Mouse (Mus musculus) thymus, postnatal 25 days (tissue): ENCODE measurements at regions not wholly inside any gene's neighbourhood (a gene's known extent, or its start where the extent isn't known, plus 50 kb on each side); places are given as distances from the start of the nearest gene placed in this dataset.

Source experiments
- DNase-seq: peaks from one replicate; pipeline ENCODE4 v3.0.0; 2022

DNA sequence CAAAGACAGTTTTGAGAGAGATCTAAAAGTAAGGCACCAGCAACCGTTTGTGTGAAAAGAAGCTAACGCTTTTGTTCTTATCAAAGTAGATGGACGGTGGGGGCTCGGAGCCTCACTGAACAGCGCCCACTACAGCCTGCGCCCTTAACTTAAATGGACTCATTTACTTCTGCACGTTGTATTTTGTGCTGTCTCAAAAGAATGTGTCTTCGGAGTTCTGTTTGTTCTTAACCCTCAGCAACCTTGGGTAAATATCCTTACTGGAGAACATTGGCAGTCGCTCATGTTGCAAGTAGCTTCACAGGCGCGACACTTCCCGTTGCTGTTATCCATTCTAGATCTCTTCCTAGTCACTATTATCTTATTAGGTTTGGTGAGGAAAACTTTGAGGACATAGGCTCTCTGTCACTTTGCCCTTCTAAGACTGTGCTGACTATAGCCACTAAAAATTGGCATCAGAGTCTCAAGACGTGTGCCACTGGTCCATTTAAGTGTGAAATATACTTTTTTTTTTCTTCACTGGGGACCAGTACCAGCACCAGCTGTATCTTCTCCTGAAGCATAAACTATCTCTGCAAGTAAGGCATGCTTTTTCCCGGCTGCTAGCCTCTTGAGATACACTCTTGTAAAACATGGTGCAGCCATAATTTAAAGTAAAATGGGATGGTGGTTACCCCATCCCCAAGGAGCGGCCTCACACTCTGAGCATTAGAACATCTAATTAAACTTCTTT is 507.0 kb upstream of the Kif2a start:
- no peak for DNase-seq

DNA sequence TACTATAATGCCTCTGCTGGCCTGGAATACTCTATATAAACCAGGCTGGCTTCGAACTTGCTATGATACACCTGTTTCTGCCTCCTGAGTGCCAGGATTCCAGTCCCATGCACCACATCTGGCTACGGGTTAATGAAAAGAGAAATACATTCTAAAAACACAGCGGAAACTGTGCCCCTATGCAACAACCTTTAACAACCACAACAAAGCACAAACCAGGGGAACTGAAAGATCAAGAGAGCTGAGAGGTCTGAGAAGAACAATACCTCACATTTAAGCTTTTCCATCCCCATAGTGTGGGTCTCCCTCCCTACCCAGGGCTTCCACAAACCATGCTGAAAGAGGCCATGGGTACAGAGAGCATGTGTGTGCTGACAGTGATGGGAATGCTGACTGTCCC is 501.0 kb upstream of the Kif2a start:
- peak; percentile 13 for DNase-seq

- no peak for DNase-seq
These were observed 492.3 kb upstream of the Kif2a start for GRCm38 (mm10) chr13:107514236-107514635.

GRCm38 (mm10) chr13:107513274-107514146 is 491.6 kb upstream of the Kif2a start:
- DNase-seq = no peak

- no peak for DNase-seq
These were observed 485.4 kb upstream of the Kif2a start for GRCm38 (mm10) chr13:107507336-107507735.

DNA sequence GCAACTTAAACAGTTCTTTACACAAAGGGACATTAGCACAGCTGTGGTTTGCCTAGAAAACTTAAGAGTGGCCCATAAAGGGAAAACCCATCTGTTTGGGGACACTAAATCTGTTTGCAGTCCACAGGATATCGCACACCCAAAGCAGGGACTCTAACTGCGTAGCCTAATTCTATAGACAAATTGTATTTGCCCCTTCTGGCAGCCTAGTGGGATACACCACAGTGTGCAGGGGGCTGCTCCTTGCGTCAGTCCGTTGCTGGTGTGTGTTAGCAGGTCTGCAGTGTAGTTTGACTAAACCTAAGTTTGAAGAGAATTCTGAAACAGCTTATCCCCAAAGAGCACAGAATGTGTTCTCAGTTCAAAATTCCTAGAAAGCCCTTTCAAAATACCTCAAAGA is 484.9 kb upstream of the Kif2a start:
- no peak for DNase-seq

DNA sequence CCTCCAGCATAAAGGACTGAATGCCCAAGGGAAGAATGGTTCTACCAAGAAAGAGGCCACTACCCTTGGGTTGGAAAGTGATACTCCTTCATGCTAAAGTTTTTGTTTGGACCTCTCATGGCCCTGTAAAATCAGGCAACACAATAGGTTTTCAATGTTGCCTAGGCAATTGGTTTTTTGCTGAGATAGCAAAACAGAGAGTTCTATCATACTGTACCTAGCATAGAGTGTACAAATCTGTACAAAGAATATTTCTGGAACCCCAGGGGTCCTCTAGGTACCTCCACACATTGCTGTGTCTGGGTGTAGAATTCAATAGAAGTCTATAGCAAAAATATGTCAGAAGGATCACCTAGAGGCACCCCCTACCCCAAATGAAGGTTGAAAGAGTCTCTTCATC is 483.4 kb upstream of the Kif2a start:
- no peak for DNase-seq

- no peak for DNase-seq
These were observed 480.3 kb upstream of the Kif2a start for GRCm38 (mm10) chr13:107502261-107502660.

- no peak for DNase-seq
These were observed 479.0 kb upstream of the Kif2a start for GRCm38 (mm10) chr13:107500776-107501489.

- DNase-seq = no peak
These were observed 477.4 kb upstream of the Kif2a start for GRCm38 (mm10) chr13:107499296-107499695.

GRCm38 (mm10) chr13:107495161-107495732 is 473.3 kb upstream of the Kif2a start:
- no peak for DNase-seq

DNA sequence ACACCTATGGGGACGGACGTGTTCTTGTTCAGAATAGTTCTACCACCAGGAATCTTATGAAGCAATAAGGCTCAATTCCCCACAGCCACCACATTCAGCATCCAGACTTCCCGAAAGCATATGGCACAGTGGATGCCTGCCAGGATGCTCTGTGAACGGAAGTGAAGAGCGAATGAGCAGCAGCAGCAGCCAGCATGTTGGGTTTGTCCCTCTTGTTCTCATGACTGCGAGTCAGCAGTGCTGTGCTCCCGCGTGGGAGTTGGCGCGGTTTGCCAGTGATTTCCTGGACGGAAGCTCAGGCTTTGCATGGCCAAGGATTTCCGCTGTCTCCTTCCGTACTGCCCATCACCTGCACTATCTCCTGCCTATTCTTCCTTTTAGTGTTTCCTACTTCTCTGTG is 471.8 kb upstream of the Kif2a start:
- DNase-seq = no peak

DNA sequence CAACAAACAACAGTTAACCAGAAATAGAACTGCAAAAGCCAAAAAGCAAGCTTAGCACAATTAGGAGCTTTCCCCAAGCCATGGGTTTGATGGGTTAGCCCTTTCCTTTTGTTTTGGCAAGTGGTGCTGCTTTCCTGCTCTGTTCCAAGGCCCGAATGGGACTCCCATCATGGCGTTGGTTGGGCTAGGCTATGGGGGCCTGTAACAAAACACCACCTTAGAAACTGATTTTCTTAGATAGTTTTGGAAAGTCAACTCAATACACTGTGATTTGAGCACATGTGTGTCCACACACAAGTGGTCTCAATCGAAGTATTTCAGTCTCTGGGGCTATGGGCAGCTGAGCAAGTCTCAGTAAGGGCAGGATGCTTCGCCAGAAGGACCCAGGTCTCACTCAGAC is 470.5 kb upstream of the Kif2a start:
- DNase-seq = no peak

- DNase-seq = no peak
These were observed 469.5 kb upstream of the Kif2a start for GRCm38 (mm10) chr13:107491423-107491822.

- no peak for DNase-seq
These were observed 463.6 kb upstream of the Kif2a start for GRCm38 (mm10) chr13:107485400-107486017.

DNA sequence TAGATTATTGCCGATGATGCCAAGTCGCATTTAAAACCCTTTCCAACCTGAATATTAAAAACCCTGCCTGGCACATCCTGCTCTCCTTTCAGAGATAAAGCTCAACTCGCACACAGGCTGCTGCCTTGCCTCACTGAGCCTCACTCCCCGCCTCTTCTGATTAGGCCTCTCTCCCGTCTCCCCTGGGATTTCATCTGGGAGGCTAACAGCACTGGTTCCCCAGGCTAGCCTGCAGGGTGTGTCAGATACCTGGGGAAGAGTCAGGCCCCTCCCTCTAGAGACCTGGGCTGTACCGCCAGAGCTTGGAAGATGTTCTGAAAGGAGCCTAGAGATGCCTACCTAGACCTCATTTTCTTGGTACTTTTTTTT is 462.7 kb upstream of the Kif2a start:
- DNase-seq = no peak

GRCm38 (mm10) chr13:107483967-107484629 is 462.2 kb upstream of the Kif2a start:
- no peak for DNase-seq

DNA sequence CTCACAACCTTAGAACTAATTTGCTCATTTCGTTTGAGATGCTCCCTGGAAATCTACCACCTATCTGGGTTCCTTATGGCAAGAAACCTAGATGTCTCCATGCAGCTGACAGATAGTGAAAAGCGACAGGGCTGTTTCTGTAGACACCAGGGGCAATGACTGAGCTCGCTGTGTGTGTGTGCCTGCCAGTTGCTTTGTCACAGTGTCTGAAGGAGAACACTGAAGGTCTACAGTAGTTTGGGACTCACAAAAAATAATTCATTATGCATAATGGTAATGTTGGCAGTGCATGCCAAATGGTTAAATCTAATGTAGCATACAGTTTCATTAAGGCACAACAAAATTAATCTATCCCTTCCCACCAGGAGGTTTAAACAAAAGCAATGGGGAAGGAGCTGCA is 453.2 kb upstream of the Kif2a start:
- no peak for DNase-seq

DNA sequence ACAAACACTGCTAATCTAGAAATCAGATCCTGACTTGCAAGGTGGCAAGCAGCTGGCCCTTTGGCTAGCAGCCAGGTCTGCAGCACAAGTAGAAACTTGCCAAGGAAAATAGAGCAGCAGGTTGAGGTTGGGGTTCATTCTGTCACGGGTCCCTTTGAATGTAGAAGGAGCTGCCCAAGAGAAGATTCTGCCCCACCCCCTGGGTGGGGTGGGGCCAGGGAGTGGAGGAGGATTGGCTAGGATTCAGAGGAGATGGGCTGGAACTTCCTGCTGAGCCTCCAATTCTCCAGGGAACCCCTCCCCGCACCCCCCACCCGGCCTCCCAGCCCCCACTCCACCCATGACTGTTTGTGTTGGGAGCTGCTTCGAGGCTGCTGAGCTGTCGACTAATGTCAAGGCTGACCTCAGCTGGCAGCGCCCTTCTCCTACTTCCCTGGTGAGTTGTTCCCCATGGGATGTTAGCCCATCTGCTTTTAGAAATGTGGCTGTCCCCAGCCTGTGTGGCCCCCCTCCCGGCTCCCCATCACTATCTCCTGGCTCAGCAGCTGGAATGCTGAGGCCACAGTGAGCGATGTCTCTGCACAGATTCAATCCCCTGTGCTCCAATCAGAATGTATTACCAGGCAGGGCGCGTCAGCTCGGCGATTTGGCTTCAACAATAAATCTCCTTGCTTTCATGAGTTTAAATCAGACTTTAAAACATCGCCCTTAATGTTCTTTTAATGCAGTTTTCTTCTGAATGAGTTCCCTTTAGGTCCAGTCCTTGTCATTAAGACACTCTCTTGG is 447.8 kb upstream of the Kif2a start:
- DNase-seq = no peak

GRCm38 (mm10) chr13:107462791-107463190 is 440.9 kb upstream of the Kif2a start:
- DNase-seq = no peak
